Mouse (Mus musculus) heart, postnatal 0 days (tissue): Measurements from ENCODE around the gene Slc52a3.

Experiments
- CTCF ChIP-seq: IDR thresholded peaks from 2 replicates; pipeline ENCODE4 v1.5.1; 2016; ENCODE audit warnings: antibody characterized with exemption, control low read depth, low read depth
- EP300 ChIP-seq: IDR thresholded peaks from 2 replicates; pipeline ENCODE4 v1.6.1; 2016; ENCODE audit warnings: antibody characterized with exemption, low read depth

GRCm38 (mm10) chr2:151970191-151971172, 25.8 kb upstream of the Slc52a3 start:
- TF ChIP-seq CTCF (no peak), EP300 (no peak)
